Mouse (Mus musculus) myocyte (in vitro differentiated cells): ENCODE results near the gene Hba-a1. TPM values are rescaled to one million over a fixed set of nuclear protein-coding genes. Genes with fewer than 3 reads are reported as not detected.

Experiments used
- H3K27me3 ChIP-seq: one replicate; pipeline ENCODE4 v1.6.1; 2011; ENCODE audit not compliant: control insufficient read depth, insufficient read depth, insufficient read length
- H3K36me3 ChIP-seq: one replicate; pipeline ENCODE4 v1.6.1; 2011; ENCODE audit not compliant: control insufficient read depth, insufficient read depth
- H3K4me2 ChIP-seq: one replicate; pipeline ENCODE4 v1.6.1; 2011; ENCODE audit warnings: low read depth, control low read depth
- H3K4me3 ChIP-seq: one replicate; pipeline ENCODE4 v1.5.1; 2011; ENCODE audit warnings: mild to moderate bottlenecking, control low read depth, moderate library complexity
- H3K79me2 ChIP-seq: one replicate; pipeline ENCODE4 v1.6.1; 2011; ENCODE audit not compliant: control insufficient read depth, insufficient read depth
- H3ac ChIP-seq: one replicate; pipeline ENCODE4 v1.6.1; 2011; ENCODE audit not compliant: control insufficient read depth, insufficient read length
- CEBPB ChIP-seq: IDR thresholded peaks from 2 replicates; pipeline ENCODE4 v1.6.1; 2011; ENCODE audit warnings: mild to moderate bottlenecking, moderate library complexity; ENCODE audit not compliant: poor library complexity, insufficient read depth, severe bottlenecking
- E2F4 ChIP-seq: IDR thresholded peaks from one replicate; pipeline ENCODE4 v1.6.1; 2011; ENCODE audit warnings: mild to moderate bottlenecking, control low read depth, moderate library complexity; ENCODE audit not compliant: insufficient read depth
- MAX ChIP-seq: IDR thresholded peaks from one replicate; pipeline ENCODE4 v1.6.1; 2011; ENCODE audit warnings: low read depth, mild to moderate bottlenecking, control low read depth
- MYOD1 ChIP-seq, 3 experiments: IDR thresholded peaks; one replicate each; pipeline ENCODE4 v1.6.1; 2011; ENCODE audit warnings: control low read depth in 2 of 3, low read depth in 2 of 3, mild to moderate bottlenecking in 2 of 3, moderate library complexity in 1 of 3; ENCODE audit not compliant: insufficient read length in 2 of 3, control insufficient read depth in 1 of 3
- MYOG ChIP-seq, 3 experiments: IDR thresholded peaks; one replicate each; pipeline ENCODE4 v1.6.1; 2011; ENCODE audit warnings: control low read depth in 2 of 3, low read depth in 2 of 3, mild to moderate bottlenecking in 2 of 3; ENCODE audit not compliant: insufficient read length in 2 of 3, control insufficient read depth in 1 of 3, insufficient read depth in 1 of 3
- POLR2A ChIP-seq: IDR thresholded peaks from one replicate; pipeline ENCODE4 v1.6.1; 2011; ENCODE audit warnings: low read depth, mild to moderate bottlenecking, control low read depth, moderate library complexity; ENCODE audit not compliant: insufficient read length
- POLR2AphosphoS2 ChIP-seq: IDR thresholded peaks from one replicate; pipeline ENCODE4 v1.6.1; 2011; ENCODE audit warnings: low read depth, control low read depth; ENCODE audit not compliant: insufficient read length
- REST ChIP-seq: IDR thresholded peaks from one replicate; pipeline ENCODE4 v1.6.1; 2011; ENCODE audit warnings: mild to moderate bottlenecking, control low read depth, moderate library complexity; ENCODE audit not compliant: insufficient read depth, insufficient read length
- SRF ChIP-seq: IDR thresholded peaks from one replicate; pipeline ENCODE4 v1.6.1; 2011; ENCODE audit warnings: low read depth; ENCODE audit not compliant: control insufficient read depth, insufficient read length
- TCF12 ChIP-seq: IDR thresholded peaks from one replicate; pipeline ENCODE4 v1.6.1; 2011; ENCODE audit warnings: mild to moderate bottlenecking, control low read depth; ENCODE audit not compliant: poor library complexity, insufficient read depth, severe bottlenecking
- TCF3 ChIP-seq: IDR thresholded peaks from one replicate; pipeline ENCODE4 v1.6.1; 2011; ENCODE audit warnings: low read depth, control low read depth; ENCODE audit not compliant: insufficient read length
- USF1 ChIP-seq: IDR thresholded peaks from one replicate; pipeline ENCODE4 v1.6.1; 2011; ENCODE audit warnings: low read depth, mild to moderate bottlenecking, control low read depth, moderate library complexity
- polyA plus RNA-seq: library from polyadenylated mRNA; unstranded; fragments of >200 nt; fragmentation: generic; extraction: Trizol; gene quantifications from one replicate; pipeline ENCODE4 v1.2.1, GENCODE M21; 2012; ENCODE audit warnings: missing spikeins

Hba-a1 gene
- polyA plus RNA-seq, 1 experiment = 12.3 TPM

DNA sequence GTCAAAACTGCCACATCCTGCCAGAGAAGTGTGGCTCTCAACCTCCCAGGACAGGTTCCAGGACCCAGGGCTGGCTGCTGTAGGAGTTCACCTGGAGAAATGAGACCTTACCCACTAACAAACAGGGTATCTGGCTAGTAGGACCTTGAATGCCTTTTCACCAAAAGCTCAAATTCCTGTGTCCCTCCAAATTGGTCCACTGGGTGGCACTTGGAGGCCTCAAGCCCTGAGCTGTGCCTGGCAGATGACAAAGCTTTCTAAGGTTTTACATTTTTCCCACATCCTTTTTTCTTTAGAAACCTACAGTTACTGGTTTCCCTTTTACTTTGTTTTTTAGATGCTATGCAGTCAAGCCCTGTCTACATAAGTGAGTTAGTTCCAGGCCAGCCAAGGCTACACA, 36.2 kb upstream of the Hba-a1 start:
- H3K4me3 ChIP-seq = no peak overlapping the region
- H3K27me3 ChIP-seq = no peaks in the 10 kb centered on the region
- H3K79me2 ChIP-seq = no peaks in the 10 kb centered on the region
- TF ChIP-seq MYOG (IDR thresholded peaks at IDR 0.05; ENCODE audit: control insufficient read depth in 1 of 3, insufficient read depth in 1 of 3, insufficient read length in 2 of 3, low read depth in 2 of 3) = no peak
- TF ChIP-seq E2F4 = no peak
- no peak for TF ChIP-seq SRF
- no peak for TF ChIP-seq USF1
- no peak for TF ChIP-seq POLR2AphosphoS2
- no peak for TF ChIP-seq TCF12
- no peak for TF ChIP-seq MYOD1 (IDR thresholded peaks at IDR 0.05; ENCODE audit: control insufficient read depth in 1 of 3, insufficient read length in 2 of 3, low read depth in 2 of 3)
- TF ChIP-seq POLR2A = no peak
- no peak for TF ChIP-seq REST
- TF ChIP-seq TCF3 = no peak
- no peak overlapping the region for H3ac ChIP-seq
- peaks cover 35% of the 10 kb centered on the region for H3K36me3 ChIP-seq
- H3K4me2 ChIP-seq = no peak overlapping the region

DNA sequence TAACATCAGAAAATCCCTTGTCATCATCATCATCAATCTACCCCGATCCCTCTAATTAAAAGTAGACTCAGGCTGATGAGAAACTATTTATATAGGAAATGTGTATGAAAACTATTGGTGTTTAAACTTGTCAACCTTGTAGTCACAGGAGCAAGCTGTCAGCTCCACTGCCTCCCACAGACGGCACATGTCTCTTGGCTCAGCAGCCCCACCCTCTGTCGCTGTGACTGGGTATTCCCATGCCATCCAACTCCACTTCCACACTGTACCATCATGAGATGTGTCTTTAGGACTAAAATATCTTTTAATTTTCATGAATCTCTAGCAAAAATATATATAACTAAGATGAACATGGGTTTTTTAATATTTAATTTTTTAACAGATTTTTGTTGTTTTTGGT, 35.0 kb upstream of the Hba-a1 start:
- no peak for TF ChIP-seq TCF12
- TF ChIP-seq E2F4 = no peak
- no peak for TF ChIP-seq TCF3
- no peak for TF ChIP-seq MYOD1 (IDR thresholded peaks at IDR 0.05; ENCODE audit: control insufficient read depth in 1 of 3, insufficient read length in 2 of 3, low read depth in 2 of 3)
- no peak for TF ChIP-seq POLR2AphosphoS2
- TF ChIP-seq USF1 = no peak
- no peak for TF ChIP-seq SRF
- no peak for TF ChIP-seq MYOG (IDR thresholded peaks at IDR 0.05; ENCODE audit: control insufficient read depth in 1 of 3, insufficient read depth in 1 of 3, insufficient read length in 2 of 3, low read depth in 2 of 3)
- TF ChIP-seq POLR2A = no peak
- no peak for TF ChIP-seq MAX
- no peak for TF ChIP-seq CEBPB
- TF ChIP-seq REST = no peak
- peaks cover 40% of the 10 kb centered on the region for H3K36me3 ChIP-seq
- H3K27me3 ChIP-seq = no peaks in the 10 kb centered on the region
- no peak overlapping the region for H3ac ChIP-seq
- H3K4me3 ChIP-seq = no peak overlapping the region
- H3K79me2 ChIP-seq = no peaks in the 10 kb centered on the region
- H3K4me2 ChIP-seq = no peak overlapping the region

DNA sequence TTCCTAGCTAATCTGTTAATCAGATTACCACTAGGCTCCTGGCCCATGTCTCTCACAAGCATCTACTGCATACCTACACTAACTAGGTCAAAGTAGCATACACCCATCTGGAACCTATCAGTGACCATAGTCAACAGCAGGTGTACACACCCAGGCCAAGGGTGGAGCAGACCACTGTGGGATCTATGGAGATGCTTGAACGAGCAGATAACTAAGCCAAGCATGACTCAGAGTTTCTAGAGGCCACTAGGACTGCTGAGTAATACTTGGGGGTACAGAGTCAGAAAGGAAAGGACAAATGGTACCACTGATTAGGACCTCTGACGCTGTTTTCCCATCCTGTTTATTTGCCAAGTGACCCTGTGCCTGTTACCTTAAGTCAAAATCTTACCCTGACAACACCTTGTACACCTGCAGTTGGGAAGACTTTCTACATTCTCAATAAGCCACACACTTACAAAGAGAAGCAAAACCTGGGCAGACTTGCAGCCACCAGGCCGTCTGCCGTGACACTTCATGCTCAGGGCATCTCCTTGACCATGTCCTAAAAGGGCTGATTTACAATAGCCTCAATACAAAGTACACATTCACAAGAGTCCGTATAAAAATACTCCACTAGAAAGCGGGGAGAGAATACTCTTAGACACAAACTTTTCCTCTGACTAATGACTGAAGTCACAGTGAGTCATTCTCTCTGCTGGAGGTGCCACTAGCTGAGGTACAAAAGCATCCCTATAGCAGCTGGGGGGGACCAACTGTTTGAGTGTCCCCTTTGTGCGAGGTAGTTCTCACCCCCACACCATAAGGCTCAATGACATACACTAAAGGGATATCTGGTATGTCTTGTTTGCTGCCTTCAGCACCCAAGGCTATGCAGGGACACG, 32.2 kb upstream of the Hba-a1 start:
- TF ChIP-seq MYOD1 (IDR thresholded peaks at IDR 0.05; ENCODE audit: control insufficient read depth in 1 of 3, insufficient read length in 2 of 3, low read depth in 2 of 3) = peak in 1 of 3 experiments; percentile 64
- no peak for TF ChIP-seq REST
- no peak for TF ChIP-seq POLR2A
- no peak for TF ChIP-seq TCF12
- no peak for TF ChIP-seq POLR2AphosphoS2
- no peak for TF ChIP-seq MAX
- no peak for TF ChIP-seq CEBPB
- TF ChIP-seq SRF = no peak
- no peak for TF ChIP-seq E2F4
- peak in 1 of 3 experiments; percentile 21 for TF ChIP-seq MYOG (IDR thresholded peaks at IDR 0.05; ENCODE audit: control insufficient read depth in 1 of 3, insufficient read depth in 1 of 3, insufficient read length in 2 of 3, low read depth in 2 of 3)
- no peak for TF ChIP-seq TCF3
- Histone ChIP-seq H3ac (no peak overlapping the region), H3K27me3 (no peaks in the 10 kb centered on the region), H3K4me3 (no peak overlapping the region), H3K36me3 (peaks cover 40% of the 10 kb centered on the region), H3K4me2 (peak overlapping the region; percentile 54), H3K79me2 (no peaks in the 10 kb centered on the region)

DNA sequence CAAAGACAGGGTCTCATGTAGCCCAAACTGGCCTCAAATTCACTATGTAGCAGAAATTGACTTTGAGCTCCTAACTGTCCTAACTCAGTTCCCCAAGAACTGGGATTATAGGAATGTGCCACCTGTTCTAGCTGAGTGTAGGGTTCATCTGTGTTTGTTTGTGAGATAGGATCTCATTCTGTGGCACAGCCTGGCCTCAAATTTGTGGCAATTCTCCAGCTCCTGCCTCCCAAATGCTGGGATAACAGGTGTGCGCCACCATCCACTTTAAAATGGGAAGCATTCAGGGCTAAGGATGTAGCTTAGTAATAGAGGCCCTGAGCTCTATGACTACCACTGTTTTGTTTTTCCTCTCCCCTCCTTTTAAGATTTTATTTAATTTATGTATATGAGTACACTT, 30.2 kb upstream of the Hba-a1 start:
- Histone ChIP-seq H3K36me3 (peaks cover 31% of the 10 kb centered on the region), H3K4me3 (no peak overlapping the region), H3K4me2 (no peak overlapping the region), H3K79me2 (no peaks in the 10 kb centered on the region), H3K27me3 (no peaks in the 10 kb centered on the region), H3ac (no peak overlapping the region)
- TF ChIP-seq MYOD1 (IDR thresholded peaks at IDR 0.05; ENCODE audit: control insufficient read depth in 1 of 3, insufficient read length in 2 of 3, low read depth in 2 of 3) (peak in 2 of 3 experiments; percentile 74 to 87), MYOG (IDR thresholded peaks at IDR 0.05; ENCODE audit: control insufficient read depth in 1 of 3, insufficient read depth in 1 of 3, insufficient read length in 2 of 3, low read depth in 2 of 3) (peak; percentile 22 to 77 (median 41)), TCF12 (peak; percentile 41), POLR2AphosphoS2 (no peak)
